Mouse (Mus musculus): ENCODE data around the gene Klhl42. TPM values are rescaled to one million over a fixed set of nuclear protein-coding genes. Genes with fewer than 3 reads are reported as not detected.

Gene Klhl42
- polyA plus RNA-seq, 1 experiment = 14.4 TPM

DNA sequence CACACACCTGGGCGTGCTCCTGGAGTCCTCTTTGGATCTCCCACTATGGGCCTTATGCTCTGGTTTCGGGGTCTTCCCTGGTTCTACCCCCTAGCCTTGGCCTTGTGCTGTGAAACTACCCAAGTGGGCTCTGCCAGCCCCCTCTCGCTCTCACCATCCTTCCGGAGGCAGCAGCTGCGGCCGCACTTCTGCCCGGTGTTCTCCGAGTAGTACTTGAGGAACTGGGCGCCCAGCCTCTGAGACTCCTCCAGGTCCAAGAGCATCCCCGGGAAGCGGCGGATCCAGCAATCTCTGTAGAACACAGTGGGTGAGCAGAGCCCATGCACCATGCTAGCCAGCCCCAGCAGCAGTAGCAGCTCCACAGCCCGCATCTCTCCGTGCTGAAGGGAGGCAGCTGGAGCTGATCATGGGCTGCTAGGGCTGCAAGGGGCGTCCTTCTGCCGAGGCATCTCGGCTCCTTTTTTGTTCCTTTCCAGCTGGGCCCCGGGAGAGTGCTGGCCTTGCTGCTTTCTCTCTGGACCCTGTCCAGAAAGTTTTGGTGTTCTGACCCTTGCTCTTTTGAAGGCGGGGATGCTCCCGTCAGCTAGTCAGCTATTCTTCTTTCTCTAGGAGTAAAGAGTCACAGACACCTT, 4.5 kb upstream of the Klhl42 start, which contains the start of gene Mansc4:
Gene Mansc4 (minus strand): TSS at position 439 of the 632 bp plus-strand sequence.
- no peak for DNase-seq (ENCODE audit: extremely low spot score in 1 of 2, low spot score in 1 of 2)

DNA sequence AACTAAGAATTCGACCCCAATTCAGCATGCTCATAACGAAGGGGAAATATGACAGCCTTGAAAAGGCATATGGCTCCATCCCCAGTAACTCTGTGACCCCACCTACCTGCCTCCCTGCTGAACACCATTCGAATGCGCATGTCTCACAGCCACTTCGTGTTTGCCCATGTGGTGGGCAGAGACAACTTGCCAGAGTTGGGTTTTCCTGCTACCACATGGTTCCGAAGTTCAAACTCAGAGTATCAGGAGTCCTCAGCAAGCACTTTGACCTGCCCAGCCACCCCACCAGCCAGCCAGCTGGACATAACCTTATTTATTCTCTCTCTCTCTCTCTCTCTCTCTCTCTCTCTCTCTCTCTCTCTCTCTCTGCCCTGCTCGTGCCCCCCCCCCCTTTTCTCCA, 3.4 kb upstream of the Klhl42 start:
- DNase-seq (ENCODE audit: extremely low spot score in 1 of 2, low spot score in 1 of 2) = no peak

DNA sequence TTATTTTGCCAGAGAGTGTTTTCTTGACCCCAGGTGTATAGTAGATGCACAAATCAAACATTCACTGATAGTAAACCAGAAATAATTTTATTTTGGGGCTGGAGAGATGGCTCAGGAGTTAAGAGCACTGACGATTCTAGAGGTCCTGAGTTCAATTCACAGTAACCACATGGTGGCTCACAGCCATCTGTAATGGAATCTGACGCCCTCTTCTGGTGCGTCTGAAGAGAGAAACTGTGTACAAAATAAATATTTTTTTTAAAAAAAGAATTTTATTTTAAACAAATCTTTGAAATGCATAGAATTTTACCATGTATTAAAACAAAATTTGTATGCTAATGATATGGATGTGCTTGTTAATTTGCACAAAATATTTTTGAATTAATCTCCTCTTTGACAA, 2.7 kb upstream of the Klhl42 start:
- no peak for DNase-seq (ENCODE audit: extremely low spot score in 1 of 2, low spot score in 1 of 2)

GRCm38 (mm10) chr6:147090191-147090590, 988 bp upstream of the Klhl42 start:
- DNase-seq (ENCODE audit: extremely low spot score in 1 of 2, low spot score in 1 of 2) = no peak

- DNase-seq (ENCODE audit: extremely low spot score in 1 of 2, low spot score in 1 of 2) = peak in 1 of 2 experiments; percentile 49
Measured at GRCm38 (mm10) chr6:147092136-147092535, 957 bp downstream of the Klhl42 start.

DNA sequence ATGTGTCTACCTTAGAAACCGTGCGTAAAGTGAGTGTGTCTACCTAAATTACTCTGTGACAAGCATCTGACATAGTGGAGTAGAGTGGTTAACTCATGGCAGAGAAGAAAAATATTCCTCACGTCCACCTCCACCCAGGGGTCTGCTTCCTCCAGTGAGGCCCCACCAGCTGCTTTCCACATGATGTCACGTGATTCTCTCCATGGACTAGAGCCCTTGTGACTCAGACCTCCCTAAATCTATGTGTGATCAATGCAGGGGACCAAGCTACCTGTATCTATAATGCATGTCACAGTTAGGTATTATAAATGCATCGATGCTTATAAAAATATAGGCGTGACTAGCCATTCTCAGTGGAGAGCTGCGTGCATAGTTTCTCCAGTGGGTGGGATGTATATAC, 3.6 kb downstream of the Klhl42 start:
- DNase-seq (ENCODE audit: extremely low spot score in 1 of 2, low spot score in 1 of 2) = no peak

- DNase-seq (ENCODE audit: extremely low spot score in 1 of 2, low spot score in 1 of 2) = no peak
Measured at GRCm38 (mm10) chr6:147096109-147096508, 4.9 kb downstream of the Klhl42 start.

- DNase-seq (ENCODE audit: extremely low spot score in 1 of 2, low spot score in 1 of 2) = no peak
Measured at GRCm38 (mm10) chr6:147096934-147097333, 5.8 kb downstream of the Klhl42 start.

DNA sequence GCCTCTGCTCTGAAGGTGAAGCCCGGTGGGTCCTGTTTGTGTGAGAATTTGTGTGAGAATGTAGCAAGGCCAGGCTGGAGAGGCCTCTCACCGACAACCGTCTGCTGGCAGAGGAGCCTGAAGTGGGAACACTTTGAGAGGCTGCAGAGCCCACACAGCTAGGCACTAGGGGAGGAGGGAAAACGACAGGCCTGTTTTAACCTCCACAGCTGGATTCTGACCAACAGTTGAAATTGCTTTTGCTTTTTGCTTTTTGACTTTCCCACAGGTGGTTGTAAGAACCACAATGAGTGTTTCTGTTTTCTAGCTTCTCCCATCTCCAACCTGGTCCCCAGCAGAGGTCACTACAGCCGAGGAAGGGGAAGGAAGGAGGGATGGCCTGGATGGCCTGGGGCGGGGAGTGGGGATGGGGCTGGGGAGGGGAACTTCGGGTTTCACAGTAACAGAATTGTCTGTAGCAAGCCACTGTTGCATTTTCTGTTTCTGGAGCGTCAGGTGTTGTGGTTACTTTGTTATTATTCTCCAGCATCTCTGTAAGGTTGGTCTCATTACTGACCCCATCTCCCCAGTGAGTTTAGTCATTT, 6.3 kb downstream of the Klhl42 start:
- DNase-seq (ENCODE audit: extremely low spot score in 1 of 2, low spot score in 1 of 2) = no peak

- DNase-seq (ENCODE audit: extremely low spot score in 1 of 2, low spot score in 1 of 2) = peak in 1 of 2 experiments; percentile 21
Measured at GRCm38 (mm10) chr6:147099458-147100277, 8.5 kb downstream of the Klhl42 start.

DNA sequence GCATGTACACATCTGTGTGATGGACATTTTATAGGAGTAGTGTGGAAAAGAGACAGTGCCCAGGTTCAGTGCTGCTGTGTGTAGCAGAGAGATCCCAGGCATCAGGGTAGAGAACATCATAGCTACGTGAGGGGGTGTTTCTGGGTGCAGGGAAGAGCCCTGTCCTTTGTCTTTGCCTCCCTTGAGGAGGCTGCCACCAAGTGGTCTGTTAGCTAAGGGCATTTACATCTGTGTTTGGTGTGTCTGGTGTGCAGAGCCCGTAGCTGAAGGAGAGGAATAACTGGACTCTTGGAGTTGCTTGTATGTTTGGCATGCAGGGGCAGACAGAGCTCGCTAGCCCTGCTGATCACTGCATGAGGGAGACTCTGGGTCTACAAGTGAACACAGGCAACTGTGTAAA, 11.1 kb downstream of the Klhl42 start:
- no peak for DNase-seq (ENCODE audit: extremely low spot score in 1 of 2, low spot score in 1 of 2)

GRCm38 (mm10) chr6:147105529-147105928, 14.3 kb downstream of the Klhl42 start:
- DNase-seq (ENCODE audit: extremely low spot score in 1 of 2, low spot score in 1 of 2) = no peak

DNA sequence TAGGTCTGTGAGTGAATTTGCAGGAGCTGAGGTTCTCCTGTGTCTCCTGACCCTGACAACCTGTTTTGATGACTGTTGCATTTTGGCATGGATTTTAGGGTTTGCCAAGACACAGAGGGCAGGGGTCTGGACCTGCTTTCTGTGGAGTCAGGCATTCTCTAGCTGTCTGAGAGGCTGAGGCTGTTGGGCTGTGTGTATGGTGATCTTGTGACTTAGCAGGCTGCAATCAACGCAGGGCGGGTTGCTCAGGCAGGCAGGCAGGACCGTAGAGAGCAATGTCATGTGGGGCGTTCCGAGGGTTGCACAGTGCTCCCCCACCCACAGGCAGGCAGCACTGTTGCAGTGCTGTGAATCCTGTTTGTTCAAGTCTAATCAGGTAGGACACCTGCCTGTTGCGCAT, 15.5 kb downstream of the Klhl42 start:
- no peak for DNase-seq (ENCODE audit: extremely low spot score in 1 of 2, low spot score in 1 of 2)

DNA sequence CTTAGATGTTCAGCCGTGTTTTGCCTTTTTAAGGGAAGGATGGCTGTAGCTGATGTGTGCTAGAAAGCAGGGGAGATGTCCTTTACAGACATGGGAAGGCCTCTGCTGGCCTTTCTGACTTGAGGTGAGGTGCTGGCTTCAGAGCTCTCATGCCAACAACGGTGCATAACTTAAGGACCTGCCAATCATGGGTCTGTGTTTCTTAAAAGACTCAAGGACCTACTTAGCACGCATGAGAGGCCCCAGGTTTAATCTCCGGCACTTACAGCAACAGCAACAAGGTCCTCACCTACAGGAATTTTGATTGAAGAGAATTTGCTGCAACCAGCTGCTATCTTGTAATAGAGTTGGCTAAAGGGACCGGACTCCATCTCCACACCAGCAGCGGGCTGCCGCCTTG, 18.1 kb downstream of the Klhl42 start:
- DNase-seq (ENCODE audit: extremely low spot score in 1 of 2, low spot score in 1 of 2) = no peak

GRCm38 (mm10) chr6:147116579-147116978, 25.4 kb downstream of the Klhl42 start:
- peak; percentile 40 to 92 for DNase-seq (ENCODE audit: extremely low spot score in 1 of 2, low spot score in 1 of 2)

GRCm38 (mm10) chr6:147117764-147118163, 26.6 kb downstream of the Klhl42 start:
- no peak for DNase-seq (ENCODE audit: extremely low spot score in 1 of 2, low spot score in 1 of 2)

- DNase-seq (ENCODE audit: extremely low spot score in 1 of 2, low spot score in 1 of 2) = no peak
Measured at GRCm38 (mm10) chr6:147118190-147118589, 27.0 kb downstream of the Klhl42 start.

DNA sequence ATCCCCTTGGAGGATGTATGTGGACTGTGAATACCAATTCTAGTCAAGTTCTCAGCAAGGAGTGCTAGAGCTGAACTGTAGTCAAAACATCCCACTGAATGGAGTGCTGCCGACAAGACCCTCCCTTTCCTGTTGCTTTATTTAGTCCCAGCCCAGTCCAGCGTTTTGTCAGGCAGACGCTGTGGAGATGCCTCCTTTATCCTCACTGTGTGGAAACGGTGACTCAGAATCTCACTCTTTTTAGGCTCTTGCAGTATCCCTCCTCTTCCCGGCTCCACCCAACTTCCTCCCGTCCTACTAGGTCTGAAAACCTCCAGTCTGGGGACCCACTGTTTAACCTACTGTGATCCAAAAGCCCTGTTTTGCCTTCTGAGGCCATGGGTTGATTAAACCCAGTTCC, 30.1 kb downstream of the Klhl42 start:
- peak in 1 of 2 experiments; percentile 40 for DNase-seq (ENCODE audit: extremely low spot score in 1 of 2, low spot score in 1 of 2)

DNA sequence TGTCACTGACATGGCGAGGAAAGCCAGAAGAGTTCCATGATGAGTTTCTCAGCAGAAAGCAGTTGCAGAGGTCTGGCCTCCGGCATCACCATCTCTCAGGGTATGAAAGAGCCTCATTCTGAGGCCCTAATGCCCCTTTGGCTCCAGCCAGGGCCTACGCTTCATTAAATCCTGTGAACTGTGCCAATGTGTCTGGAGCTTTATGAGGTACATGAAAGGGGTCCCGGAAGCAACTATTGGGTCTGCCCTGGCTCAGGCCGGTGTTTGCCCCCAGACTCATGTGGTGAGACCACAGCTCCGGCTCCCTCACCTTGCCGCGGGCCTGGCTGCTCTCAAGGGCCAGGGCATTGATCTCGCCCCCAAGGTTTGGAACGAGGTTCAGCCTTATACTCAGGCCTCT, 36.1 kb downstream of the Klhl42 start:
- DNase-seq (ENCODE audit: extremely low spot score in 1 of 2, low spot score in 1 of 2) = no peak

- DNase-seq (ENCODE audit: extremely low spot score in 1 of 2, low spot score in 1 of 2) = no peak
Measured at GRCm38 (mm10) chr6:147138260-147138659, 47.1 kb downstream of the Klhl42 start.

GRCm38 (mm10) chr6:147140600-147141154, 49.5 kb downstream of the Klhl42 start:
- DNase-seq (ENCODE audit: extremely low spot score in 1 of 2, low spot score in 1 of 2) = no peak

All from frontal cortex, adult 2 months (tissue).